Mouse (Mus musculus): ENCODE measurements around the gene Hspa1a.
"Not testable (repeated sequence)": the region's sequence is repeated elsewhere in the genome, so short reads cannot be mapped to it uniquely, and the experiment has no call there.

Gene Hspa1a

DNA sequence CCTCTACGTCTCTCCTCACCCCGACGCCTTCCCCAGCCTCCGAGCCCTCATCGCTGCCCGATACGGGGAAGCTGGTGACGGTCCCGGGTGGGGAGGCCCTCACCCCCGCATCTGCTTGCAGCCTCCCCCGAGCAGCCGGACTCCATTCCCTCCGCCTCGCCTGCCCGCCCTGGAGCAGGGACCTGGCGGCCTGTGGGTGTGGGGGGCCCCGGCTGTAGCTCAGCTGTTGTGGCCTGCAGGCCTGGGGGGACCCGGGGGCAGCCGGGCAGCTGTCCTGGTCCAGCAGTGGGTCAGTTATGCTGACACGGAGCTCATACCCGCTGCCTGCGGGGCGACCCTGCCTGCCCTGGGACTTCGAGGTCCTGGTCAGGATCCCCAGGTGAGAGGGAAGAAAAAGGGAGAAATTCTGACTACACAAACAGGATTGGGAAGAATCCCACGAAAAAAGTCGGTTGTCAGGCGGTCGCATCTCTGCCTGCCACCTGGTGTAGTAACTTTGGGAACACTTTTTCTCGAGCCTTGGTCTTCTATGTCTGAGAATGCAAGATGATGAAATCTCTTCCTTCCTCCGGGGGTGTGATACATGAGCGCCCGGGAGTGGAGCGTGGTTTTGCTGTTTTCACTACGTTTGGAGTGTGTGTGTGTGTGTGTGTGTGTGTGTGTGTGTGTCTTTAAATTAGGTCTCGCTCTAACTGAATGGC, 29.6 kb upstream of the Hspa1a start:
- DNase-seq (ENCODE audit: extremely low read depth, low read depth, low spot score), result no peak

DNA sequence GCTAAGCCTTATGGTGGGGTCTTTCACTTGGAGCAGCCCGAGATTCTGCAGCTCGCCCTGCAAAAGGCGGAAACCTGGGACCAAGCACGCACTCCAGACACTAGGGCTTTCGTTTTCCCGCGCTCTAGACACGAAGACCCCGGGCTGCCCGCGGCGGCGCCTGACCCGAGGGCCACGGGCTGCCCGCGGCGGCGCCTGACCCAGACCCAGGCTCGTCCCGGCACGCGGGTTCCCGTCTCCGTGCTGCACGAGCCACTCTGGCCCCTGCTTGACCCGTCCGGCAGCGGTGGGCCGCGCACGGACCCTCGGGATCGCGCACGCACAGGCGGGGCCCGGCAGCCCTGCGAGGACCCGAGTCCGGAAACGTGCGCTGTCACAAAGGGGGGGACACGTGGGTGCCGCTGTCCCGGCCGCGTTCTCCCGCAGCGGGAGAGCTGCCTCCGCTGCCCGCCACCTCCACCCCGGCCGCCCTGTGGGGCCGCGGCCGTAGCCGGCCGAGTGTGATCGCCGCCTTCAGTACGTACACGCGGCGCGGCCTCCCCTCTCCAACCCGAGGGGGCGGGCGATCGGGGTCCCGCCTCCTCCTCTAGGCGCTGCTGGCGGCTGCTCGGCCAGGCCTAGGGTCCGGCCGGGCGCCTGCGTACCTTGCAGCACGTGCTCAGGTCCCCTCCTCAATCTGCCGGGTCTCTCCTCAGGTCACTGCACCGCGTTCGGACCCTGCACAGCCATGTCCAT, 28.9 kb upstream of the Hspa1a start, which contains the start of gene Vars:
Gene Vars, plus strand, starts transcription at position 271 of the 735 bp plus-strand sequence.
- no peak for DNase-seq (ENCODE audit: extremely low read depth, low read depth, low spot score)

DNA sequence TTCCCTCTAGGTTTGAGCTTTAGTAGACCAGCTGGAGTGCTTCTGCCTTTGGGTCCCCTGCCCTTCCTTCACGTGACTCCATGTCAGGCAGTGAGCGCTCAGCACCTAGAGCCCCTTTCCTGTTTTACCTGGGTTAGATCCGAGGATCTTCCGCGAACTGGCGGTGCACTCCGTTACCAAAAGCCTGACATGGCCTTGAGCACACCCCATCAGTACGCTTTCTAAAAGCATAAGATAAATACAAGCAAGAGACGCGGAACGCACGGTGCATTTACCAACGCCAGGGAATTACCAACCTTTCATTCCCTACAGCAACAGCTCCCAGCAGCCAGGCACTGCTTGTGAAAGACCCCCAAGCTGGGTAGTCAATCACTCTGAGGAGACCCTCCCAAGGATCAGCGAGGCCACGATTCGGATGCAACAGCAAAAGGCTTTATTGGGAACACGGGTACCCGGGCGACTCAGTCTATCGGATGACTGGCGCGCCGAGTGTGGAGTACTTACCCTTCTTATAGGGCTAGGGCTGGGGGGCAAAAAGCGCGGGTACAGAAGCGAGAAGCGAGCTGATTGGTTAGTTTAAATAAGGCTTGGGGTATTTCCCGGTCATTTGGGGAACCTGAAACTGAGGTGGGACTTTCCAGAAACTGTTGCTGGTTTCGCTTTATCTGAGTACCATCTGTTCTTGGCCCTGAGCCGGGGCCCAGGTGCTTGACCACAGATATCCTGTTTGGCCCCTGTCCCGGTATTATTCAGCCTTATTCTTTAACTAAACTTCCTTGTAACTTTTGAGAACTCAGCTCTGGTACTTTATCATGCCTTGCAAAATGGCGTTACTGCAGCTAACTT, 28.1 kb upstream of the Hspa1a start:
- DNase-seq (ENCODE audit: extremely low read depth, low read depth, low spot score), result not testable (repeated sequence)

DNA sequence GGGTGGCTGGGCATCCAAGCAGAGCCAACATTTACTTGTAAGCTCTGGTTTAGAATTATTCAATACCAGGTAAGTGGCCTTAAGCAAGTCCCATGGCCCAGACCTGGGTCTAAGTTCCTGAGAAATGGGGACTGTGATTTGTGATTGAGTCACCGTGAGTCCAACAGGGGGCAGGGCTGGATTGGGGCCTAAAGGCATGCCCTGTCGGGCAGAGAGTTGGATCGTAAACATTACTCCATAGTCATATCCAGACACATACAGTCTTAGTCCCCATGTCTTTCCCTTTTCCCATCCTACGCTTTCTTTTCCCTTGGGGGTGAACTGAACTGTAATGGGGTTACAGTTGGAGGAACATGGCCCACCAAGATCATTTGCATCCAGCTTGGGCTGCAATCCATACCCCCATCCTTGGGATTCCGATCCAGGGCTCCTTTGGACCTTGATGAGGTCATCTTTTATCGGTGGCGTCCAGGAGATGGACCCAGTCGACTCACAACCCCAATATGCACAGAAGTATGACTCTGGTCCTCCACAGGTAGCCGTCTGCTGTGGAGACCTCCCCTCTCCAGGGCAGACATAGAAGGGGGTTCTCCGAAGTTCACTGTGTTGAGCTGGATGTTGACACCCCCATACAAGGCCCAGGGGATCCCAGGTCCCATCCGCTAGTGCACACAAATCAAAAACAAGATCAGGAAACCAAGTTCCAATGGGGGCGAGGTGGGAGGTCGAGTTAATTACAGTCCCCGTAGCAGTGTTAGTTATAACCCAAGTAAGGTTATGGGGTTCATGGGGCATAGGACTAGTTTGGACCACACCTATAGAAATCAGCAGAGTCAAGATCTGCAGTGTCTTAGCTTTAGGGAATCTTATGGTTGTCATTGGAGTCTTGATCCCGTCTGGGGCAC, 26.8 kb upstream of the Hspa1a start:
- no peak for DNase-seq (ENCODE audit: extremely low read depth, low read depth, low spot score)

DNA sequence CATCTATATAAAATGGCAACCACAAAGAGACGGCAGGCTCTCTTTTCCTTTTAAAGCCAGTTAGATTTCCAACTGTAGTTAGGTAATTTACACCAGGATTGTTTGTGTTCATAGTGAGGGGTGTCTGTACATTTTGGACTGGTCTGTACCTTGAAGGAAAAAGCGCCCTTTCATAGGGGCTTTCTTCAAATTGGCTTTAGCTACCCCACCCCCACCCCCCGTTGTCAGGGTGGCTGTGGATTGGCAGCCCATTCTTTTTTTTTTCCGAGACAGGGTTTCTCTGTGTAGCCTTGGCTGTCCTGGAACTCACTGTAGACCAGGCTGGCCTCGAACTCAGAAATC, 25.2 kb upstream of the Hspa1a start:
- DNase-seq (ENCODE audit: extremely low read depth, low read depth, low spot score), result no peak

DNA sequence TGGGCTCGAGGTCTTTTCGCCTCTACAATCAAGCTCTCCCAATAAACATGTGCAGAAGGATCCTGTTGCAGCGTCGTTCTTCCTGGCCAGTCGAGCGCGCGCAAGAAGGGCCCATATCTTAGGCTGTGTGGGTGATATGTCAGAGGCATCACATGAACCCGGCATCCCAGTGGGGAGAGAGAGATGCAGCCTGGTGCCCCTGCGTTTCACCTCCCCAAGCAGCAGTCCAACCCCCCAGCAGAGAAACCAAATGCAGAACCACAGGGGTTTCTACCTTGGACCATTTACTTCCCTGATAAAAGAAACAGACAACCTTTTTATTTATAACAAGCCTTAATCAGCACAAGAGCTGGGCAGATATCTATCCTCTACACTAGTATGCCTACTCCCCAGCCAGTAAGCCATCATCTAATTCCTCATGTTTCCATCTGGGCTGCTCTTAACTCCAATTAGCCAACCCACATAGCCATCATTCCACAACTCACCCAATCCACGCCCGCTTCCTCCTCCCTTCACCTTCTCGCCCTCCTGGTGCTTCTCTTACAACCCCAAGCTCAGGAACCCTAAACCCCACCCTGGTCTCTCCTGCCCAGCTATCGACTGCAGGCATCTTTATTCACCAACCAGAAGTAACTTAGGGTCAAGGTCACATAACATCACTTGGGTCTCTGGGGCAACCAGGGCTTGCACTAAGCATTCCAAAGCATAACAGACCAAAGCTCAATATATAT, 24.6 kb upstream of the Hspa1a start:
- no peak for DNase-seq (ENCODE audit: extremely low read depth, low read depth, low spot score)

DNA sequence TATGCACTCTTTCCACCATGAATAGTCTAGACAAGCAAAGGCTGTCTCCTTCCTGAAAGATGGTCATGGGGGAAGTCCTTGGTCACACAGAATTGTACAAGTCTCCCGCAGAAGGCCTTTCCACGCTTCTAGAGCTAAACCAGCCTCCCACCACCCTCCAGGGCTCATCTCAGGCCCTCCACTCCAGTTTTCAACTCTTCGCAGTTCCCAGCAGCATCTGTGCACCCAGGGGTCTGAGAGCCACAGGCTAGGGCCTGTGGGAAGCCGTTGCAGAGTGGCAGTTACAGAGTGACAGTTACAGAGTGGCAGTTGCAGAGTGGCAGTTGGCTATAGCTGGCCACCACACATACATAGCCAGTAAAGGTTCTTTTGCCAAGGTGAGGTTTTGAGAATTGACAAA, 24.0 kb upstream of the Hspa1a start:
- DNase-seq (ENCODE audit: extremely low read depth, low read depth, low spot score), result not testable (repeated sequence)

DNA sequence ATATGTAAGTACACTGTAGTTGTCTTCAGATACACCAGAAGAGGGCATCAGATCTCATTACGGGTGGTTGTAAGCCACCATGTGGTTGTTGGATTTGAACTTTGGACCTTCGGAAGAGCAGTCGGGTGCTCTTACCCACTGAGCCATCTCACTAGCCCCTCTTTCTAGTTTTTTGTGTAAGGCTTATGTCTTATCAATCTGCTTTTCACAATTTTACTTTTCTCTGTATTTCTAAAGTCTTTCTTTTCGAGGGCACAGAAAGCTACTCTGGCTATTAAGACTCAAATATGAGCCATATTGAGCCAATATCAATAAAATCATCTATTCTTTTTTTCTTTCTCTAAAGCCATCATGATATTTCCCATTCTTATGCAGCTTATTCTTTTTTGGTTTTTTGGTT, 23.2 kb upstream of the Hspa1a start:
- not testable (repeated sequence) for DNase-seq (ENCODE audit: extremely low read depth, low read depth, low spot score)

DNA sequence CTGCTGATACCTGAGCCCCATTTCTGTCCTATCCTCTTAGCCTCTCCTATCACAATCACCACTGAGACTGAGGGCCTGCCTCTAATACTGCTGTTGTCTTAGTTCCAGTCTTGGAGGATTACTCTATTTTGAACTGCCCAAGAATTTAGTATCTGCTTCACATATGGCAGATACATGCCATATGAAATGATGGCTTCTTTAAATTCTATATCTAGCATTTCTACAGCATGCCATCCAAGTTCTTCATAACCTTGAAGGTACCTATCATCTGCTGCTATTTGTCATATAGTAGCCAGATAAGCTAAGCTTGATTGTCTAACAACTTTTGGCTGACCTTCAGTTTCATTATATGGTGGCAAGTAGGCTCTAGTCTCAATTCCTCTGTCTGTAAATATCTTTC, 22.8 kb upstream of the Hspa1a start:
- no peak for DNase-seq (ENCODE audit: extremely low read depth, low read depth, low spot score)

DNA sequence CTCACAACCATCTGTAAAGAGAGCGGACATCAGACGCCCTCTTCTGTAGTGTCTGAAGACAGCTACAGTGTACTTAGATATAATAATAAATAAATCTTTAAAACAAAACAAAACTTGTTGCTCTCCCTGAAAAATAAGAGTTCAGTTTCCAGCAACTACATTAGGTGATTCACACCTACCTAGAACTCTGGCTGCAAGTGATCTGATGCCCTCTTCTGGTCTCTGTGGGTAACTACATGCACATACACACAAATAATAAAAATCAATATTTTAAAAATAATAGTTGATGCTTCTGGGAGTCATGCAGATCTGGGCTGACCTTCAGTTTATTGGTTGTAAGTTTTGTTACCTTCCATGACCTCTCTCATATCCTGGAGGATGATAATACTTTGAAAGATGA, 12.3 kb upstream of the Hspa1a start:
- no peak for DNase-seq (ENCODE audit: extremely low read depth, low read depth, low spot score)

DNA sequence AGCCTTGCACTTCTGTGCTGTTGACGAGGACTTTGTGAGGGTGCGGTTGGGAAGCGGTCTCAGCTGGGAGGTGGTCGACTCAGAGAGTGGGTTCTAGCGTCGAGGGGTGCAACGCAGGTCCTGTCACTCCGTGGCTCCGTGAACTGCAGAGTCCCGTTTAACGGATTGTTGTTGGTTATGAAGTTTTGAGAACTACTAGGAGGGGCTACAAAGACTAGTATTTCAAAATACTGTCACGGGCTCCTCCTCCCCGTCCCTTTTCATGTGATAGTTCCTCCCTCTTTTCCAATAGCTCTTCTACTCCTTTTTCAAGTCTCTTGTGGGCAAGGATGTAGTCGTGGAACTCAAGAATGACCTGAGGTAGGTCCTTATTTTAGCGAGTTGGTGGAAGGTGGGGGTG, 10.4 kb upstream of the Hspa1a start:
- DNase-seq (ENCODE audit: extremely low read depth, low read depth, low spot score), result no peak

DNA sequence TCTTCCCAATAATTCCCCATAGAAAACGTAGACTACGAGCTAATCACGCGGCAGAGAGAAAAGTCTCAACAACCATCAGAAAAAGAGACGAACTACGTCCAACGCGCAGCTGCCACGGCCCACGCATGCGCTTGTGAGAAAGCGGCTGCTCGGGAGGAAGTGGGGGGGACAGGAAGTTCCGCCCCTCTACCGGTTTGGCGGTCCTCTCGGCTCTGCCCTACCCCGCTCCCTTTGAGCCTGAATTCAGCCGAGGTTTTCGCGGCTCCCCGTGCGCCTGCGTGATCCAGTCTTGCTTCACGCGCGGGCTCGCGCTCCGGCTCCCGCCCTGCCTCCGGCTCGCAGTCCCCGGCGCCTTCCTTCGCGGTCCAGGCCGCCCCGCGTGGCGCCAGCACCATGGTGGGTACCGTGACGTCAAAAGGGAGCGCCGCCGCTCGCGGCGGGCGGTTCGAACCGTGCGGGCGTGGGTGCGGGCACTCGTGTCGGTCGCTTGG, 9.8 kb upstream of the Hspa1a start, which contains the start of gene Lsm2:
Gene Lsm2, plus strand, starts transcription at position 173 of the 491 bp plus-strand sequence.
- no peak for DNase-seq (ENCODE audit: extremely low read depth, low read depth, low spot score)

DNA sequence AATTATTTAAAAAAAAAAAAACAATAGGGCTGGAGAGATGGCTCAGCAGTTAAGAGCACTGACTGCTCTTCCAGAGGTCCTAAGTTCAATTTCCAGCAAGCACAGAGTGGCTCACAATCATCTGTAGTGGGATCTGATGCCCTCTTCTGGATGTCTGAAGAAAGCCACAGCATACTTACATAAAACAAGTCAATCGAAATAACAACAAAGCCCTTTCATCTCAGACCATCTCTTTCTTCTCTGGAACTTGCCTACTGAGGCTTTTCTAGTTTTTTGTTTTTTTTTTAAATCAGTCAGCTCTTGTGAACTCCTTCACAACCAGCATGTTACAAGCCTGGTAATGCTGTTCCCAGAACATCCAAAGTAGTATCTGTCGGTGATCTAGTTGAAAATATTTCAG, 8.7 kb upstream of the Hspa1a start:
- DNase-seq (ENCODE audit: extremely low read depth, low read depth, low spot score), result no peak

DNA sequence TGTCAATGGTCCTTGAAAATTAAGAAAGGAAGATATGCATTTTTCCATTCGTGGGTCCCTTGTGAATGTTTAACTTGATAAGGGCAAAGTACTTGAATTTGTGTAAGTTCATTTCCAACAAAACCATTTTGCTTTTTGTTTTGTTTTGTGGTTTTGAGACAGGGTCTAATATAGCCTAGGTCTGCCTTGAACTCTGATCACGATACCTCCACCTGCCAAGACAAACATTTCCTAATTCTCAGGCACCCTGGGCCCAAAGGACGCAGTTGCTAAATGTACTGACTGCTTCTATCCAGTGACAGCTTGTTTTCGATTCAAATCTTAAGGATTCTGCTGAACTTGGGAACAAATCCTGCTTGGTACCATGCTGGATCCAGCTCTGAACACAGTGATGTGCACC, 7.7 kb upstream of the Hspa1a start:
- DNase-seq (ENCODE audit: extremely low read depth, low read depth, low spot score), result no peak

DNA sequence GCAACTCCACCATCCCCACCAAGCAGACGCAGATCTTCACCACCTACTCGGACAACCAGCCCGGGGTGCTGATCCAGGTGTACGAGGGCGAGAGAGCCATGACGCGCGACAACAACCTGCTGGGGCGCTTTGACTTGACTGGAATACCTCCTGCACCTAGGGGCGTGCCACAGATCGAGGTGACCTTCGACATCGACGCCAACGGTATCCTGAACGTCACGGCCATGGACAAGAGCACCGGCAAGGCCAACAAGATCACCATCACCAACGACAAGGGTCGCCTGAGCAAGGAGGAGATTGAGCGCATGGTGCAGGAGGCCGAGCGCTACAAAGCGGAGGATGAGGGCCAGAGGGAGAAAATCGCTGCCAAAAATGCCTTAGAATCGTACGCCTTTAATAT, 6.3 kb upstream of the Hspa1a start:
- no peak for DNase-seq (ENCODE audit: extremely low read depth, low read depth, low spot score)

DNA sequence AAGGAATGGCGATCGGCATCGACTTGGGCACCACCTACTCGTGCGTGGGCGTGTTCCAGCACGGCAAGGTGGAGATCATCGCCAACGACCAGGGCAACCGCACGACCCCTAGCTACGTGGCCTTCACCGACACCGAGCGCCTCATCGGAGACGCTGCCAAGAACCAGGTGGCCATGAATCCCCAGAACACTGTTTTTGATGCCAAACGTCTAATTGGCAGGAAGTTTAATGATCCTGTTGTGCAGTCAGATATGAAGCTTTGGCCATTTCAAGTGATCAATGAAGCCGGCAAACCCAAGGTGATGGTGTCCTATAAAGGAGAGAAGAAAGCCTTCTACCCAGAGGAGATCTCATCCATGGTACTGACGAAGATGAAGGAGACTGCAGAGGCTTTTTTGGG, 5.0 kb upstream of the Hspa1a start:
- DNase-seq (ENCODE audit: extremely low read depth, low read depth, low spot score), result no peak

DNA sequence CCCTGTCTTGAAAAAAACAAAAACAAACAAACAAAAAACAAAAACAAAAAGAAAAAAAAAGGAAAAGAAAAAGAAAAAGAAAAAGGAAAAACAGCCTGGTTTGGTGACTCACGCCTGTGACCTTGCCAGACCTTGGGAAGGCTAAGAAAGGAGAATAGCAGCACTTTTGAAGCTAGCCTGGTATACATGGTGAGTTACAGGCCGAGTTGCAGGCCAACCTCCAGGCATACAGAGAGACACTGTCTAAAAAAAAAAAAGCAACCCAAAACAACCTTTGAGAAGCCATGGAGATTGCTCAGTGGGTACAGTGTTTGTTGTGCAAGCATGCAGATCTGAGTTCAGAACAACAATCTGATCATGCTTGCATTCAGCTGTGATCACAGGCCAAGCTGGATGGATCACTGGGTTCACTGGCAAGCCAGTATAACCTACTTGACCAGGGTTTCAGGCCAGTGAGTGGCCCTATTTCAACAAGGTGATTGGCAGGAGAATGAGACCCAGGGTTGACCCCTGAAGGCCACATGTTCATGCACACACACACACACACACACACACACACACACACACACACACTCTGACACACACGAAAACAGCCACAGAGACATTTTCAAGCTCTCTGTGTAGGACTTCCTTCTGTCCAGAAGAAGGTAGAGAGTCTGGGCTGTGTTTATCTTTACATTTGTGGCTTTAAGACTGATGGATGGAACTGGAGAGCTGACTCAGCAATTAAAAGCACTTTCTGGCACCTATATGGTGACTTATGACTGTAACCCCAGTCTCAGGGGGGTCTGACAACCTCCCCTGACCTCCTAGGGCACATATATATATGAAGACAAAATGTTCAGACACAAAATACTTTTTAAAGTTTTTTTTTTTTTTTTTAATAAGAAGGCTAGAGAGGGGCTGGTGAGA, 3.9 kb upstream of the Hspa1a start:
- no peak for DNase-seq (ENCODE audit: extremely low read depth, low read depth, low spot score)

DNA sequence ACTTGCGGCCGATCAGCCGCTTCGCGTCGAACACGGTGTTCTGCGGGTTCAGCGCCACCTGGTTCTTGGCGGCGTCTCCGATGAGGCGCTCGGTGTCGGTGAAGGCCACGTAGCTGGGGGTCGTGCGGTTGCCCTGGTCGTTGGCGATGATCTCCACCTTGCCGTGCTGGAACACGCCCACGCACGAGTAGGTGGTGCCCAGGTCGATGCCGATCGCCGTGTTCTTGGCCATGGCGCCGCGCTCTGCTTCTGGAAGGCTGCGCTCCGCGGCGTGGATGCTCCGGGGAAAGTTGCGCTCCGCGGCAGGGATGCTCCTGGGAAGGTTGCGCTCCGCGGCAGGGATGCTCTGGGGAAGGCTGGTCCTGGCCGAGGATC, 275 bp downstream of the Hspa1a start:
- not testable (repeated sequence) for DNase-seq (ENCODE audit: extremely low read depth, low read depth, low spot score)

DNA sequence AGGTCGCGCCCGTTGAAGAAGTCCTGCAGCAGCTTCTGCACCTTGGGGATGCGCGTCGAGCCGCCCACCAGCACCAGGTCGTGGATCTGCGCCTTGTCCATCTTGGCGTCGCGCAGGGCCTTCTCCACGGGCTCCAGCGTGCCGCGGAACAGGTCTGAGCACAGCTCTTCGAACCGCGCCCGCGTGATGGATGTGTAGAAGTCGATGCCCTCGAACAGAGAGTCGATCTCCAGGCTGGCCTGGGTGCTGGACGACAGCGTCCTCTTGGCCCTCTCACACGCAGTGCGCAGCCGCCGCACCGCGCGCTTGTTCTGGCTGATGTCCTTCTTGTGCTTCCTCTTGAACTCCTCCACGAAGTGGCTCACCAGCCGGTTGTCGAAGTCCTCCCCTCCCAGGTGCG, 1.1 kb downstream of the Hspa1a start:
- DNase-seq (ENCODE audit: extremely low read depth, low read depth, low spot score), result not testable (repeated sequence)

Measured in fat pad, adult 2 months (tissue).